Mouse (Mus musculus): ENCODE data around the gene Ndst4. TPM values are rescaled to one million over a fixed set of nuclear protein-coding genes. Genes with fewer than 3 reads are reported as not detected.

Ndst4 gene
- polyA plus RNA-seq, 1 experiment = not detected

DNA sequence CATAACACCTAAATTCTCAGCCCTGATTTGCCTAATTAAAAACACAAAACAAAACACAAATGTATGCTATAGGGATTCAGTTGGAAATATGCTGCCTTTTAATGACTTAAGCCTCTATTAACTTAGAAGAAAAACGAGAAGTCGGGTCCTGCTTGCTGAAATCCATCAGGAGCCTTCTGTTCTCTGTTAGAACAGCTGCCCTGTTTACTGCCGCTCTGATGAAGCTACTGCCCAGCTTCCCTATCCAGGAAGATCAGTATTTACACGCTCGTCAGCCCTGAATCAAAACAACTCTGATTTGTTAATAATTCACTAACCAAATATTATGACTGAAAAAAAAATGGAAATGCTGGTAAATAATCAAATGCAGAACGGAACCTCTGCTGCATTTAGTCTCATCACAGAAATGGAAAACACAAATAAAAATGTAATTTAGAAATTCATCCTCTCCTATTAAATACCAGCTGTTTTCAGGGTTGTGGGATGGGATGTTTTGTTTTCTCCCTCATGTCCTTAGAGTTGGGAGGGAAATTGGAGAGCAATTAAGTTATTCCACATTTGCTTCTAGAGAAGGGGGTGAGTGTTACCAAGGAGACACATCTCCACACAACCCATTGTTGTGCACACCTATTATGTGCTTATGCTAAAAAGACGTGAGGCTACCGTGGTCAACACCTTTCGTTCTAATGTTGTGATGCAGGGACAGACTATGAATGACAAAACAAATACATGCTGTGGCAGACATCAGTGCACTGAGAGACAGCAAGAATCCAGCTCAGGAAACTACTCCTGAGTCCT lies 270.3 kb downstream of the Ndst4 start:
- TF ChIP-seq EP300 (IDR thresholded peaks at IDR 0.05; ENCODE audit: insufficient read depth, low read depth, low read length) = no peak
- TF ChIP-seq CTCF (IDR thresholded peaks at IDR 0.05; ENCODE audit: low read depth, low read length) = no peak
- TF ChIP-seq POLR2A (IDR thresholded peaks at IDR 0.05; ENCODE audit: insufficient read depth, low read length) = no peak
- Histone ChIP-seq H3K4me1 (ENCODE audit: control insufficient read depth, insufficient read depth, low read length) (no peaks in the 10 kb centered on the region), H3K4me3 (ENCODE audit: low read depth, low read length) (no peak overlapping the region), H3K27me3 (ENCODE audit: control insufficient read depth, insufficient read depth, low read length, poor library complexity, severe bottlenecking) (no peaks in the 10 kb centered on the region), H3K36me3 (ENCODE audit: control insufficient read depth, insufficient read depth, low read length, poor library complexity, severe bottlenecking) (no peaks in the 10 kb centered on the region), H3K9ac (ENCODE audit: low read depth, poor library complexity, severe bottlenecking) (no peak overlapping the region), H3K9me3 (replicated peaks; ENCODE audit: control insufficient read depth, insufficient read depth, low read length, poor library complexity, severe bottlenecking) (no peaks in the 10 kb centered on the region), H3K27ac (ENCODE audit: insufficient read depth, low read length) (no peak overlapping the region)

DNA sequence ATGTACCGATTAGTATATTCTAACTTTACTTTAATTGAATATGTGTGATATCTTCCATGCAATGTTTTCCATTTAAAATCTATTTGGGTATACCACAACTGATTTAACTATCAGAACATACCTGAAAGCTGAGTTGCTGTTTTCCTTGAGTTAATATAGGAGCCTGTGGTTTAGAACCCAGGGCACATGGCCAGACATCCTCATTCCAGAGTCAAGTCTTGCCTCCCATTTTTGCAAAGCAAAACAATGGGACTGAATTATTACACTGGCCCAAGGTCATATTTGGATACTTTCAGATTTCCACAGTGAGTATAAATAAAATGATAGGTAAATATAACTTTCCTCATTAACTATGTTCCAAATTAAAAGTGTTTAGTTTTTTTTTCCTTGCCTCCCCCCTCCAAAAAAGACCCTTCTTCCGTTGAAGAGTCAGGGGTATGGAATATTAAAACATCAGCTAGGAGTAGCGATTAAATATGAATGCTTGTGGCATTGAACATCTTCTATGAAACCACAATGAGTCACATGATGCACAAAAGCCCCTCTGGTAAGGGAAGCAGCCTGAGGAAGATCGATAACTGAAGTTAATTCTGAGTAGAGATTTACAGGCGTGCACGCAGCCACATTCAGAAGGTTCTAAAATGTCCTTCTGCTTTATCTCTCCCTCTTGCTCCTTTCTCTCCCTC lies 271.5 kb downstream of the Ndst4 start:
- H3K36me3 ChIP-seq (ENCODE audit: control insufficient read depth, insufficient read depth, low read length, poor library complexity, severe bottlenecking) = no peaks in the 10 kb centered on the region
- no peaks in the 10 kb centered on the region for H3K4me1 ChIP-seq (ENCODE audit: control insufficient read depth, insufficient read depth, low read length)
- TF ChIP-seq EP300 (IDR thresholded peaks at IDR 0.05; ENCODE audit: insufficient read depth, low read depth, low read length) = no peak
- no peak for TF ChIP-seq POLR2A (IDR thresholded peaks at IDR 0.05; ENCODE audit: insufficient read depth, low read length)
- TF ChIP-seq CTCF (IDR thresholded peaks at IDR 0.05; ENCODE audit: low read depth, low read length) = no peak
- H3K4me3 ChIP-seq (ENCODE audit: low read depth, low read length) = no peak overlapping the region
- H3K27me3 ChIP-seq (ENCODE audit: control insufficient read depth, insufficient read depth, low read length, poor library complexity, severe bottlenecking) = no peaks in the 10 kb centered on the region
- H3K9me3 ChIP-seq (replicated peaks; ENCODE audit: control insufficient read depth, insufficient read depth, low read length, poor library complexity, severe bottlenecking) = no peaks in the 10 kb centered on the region
- no peak overlapping the region for H3K9ac ChIP-seq (ENCODE audit: low read depth, poor library complexity, severe bottlenecking)
- no peak overlapping the region for H3K27ac ChIP-seq (ENCODE audit: insufficient read depth, low read length)

DNA sequence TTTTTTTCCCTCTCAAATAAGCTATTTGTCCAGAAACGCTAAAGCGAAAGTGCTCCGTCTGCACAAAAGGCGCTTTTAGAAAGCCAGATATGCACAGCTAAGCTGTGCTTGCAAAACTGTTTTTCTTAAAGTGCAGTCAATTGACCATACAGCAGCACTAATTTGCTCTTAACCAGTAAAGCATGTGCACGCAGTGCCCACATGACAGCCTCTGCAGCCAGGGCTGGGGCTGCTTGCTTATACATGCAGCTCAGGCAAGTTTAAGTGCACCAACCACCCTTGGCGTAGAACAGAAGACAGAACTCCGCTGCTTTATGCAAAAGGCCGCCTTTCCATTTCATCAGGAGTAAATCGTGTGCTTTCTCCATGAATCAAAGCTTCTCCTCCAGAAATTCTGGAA lies 275.0 kb downstream of the Ndst4 start:
- Histone ChIP-seq H3K9ac (ENCODE audit: low read depth, poor library complexity, severe bottlenecking) (no peak overlapping the region), H3K4me1 (ENCODE audit: control insufficient read depth, insufficient read depth, low read length) (no peaks in the 10 kb centered on the region), H3K9me3 (replicated peaks; ENCODE audit: control insufficient read depth, insufficient read depth, low read length, poor library complexity, severe bottlenecking) (no peaks in the 10 kb centered on the region), H3K4me3 (ENCODE audit: low read depth, low read length) (no peak overlapping the region), H3K27ac (ENCODE audit: insufficient read depth, low read length) (no peak overlapping the region), H3K27me3 (ENCODE audit: control insufficient read depth, insufficient read depth, low read length, poor library complexity, severe bottlenecking) (no peaks in the 10 kb centered on the region), H3K36me3 (ENCODE audit: control insufficient read depth, insufficient read depth, low read length, poor library complexity, severe bottlenecking) (no peaks in the 10 kb centered on the region)
- TF ChIP-seq EP300 (IDR thresholded peaks at IDR 0.05; ENCODE audit: insufficient read depth, low read depth, low read length) = no peak
- TF ChIP-seq POLR2A (IDR thresholded peaks at IDR 0.05; ENCODE audit: insufficient read depth, low read length) = no peak
- TF ChIP-seq CTCF (IDR thresholded peaks at IDR 0.05; ENCODE audit: low read depth, low read length) = no peak

DNA sequence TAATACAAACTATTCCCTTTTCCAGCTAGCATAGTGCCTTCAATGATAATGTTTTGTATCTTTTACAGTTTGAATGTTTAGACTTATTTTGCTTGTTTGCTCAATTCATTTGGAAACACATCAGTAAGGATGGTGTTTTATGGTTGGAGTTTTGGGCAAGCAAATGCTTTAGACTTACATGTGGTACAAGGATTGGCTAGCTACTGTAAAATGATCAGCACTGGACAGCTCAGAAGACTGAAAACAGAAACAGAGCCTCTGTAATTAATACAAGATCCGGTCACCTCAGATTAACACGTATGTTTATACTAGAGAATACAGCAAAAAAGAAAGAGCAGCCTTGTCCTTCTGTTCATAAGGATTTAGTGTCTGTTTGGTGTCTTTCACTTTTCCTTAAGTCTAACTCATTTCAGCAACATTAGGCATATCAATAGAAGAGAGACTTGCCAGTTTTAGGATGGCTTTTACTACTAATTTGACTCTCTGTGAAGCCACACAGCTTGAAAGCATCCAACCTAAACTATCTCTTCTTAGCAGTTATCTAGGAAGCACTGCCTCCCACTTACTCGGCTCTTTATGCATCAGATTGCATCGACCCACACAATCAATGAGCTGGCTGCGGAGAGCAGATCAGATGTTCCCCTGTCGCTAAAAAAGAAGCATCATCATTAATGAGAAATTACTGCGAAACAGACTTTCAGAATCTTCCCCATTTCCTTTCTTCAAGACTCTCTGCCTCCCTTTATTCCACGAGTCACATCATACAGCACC lies 279.8 kb downstream of the Ndst4 start:
- no peak for TF ChIP-seq CTCF (IDR thresholded peaks at IDR 0.05; ENCODE audit: low read depth, low read length)
- TF ChIP-seq EP300 (IDR thresholded peaks at IDR 0.05; ENCODE audit: insufficient read depth, low read depth, low read length) = no peak
- TF ChIP-seq POLR2A (IDR thresholded peaks at IDR 0.05; ENCODE audit: insufficient read depth, low read length) = no peak
- Histone ChIP-seq H3K9me3 (replicated peaks; ENCODE audit: control insufficient read depth, insufficient read depth, low read length, poor library complexity, severe bottlenecking) (no peaks in the 10 kb centered on the region), H3K27ac (ENCODE audit: insufficient read depth, low read length) (no peak overlapping the region), H3K27me3 (ENCODE audit: control insufficient read depth, insufficient read depth, low read length, poor library complexity, severe bottlenecking) (no peaks in the 10 kb centered on the region), H3K4me1 (ENCODE audit: control insufficient read depth, insufficient read depth, low read length) (no peaks in the 10 kb centered on the region), H3K36me3 (ENCODE audit: control insufficient read depth, insufficient read depth, low read length, poor library complexity, severe bottlenecking) (no peaks in the 10 kb centered on the region), H3K9ac (ENCODE audit: low read depth, poor library complexity, severe bottlenecking) (no peak overlapping the region), H3K4me3 (ENCODE audit: low read depth, low read length) (no peak overlapping the region)

DNA sequence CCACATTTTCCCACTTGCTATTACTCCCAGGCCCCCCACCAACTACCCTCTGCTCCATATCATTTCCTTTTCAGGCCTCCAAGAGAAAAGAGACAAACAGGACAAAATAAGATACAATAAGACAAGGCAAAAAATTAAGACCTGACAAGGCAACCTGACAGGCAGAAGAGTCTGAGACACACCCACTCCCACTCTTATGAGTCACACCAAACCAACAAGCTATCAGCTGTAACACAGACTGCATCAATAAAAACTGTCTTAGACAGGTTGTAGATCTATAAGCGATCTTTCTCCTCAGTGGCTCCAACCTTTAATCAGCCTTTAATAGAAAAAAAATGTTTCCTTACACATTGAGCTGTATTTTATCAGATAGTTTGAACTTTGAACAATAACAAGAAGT lies 280.7 kb downstream of the Ndst4 start:
- Histone ChIP-seq H3K27me3 (ENCODE audit: control insufficient read depth, insufficient read depth, low read length, poor library complexity, severe bottlenecking) (no peaks in the 10 kb centered on the region), H3K4me1 (ENCODE audit: control insufficient read depth, insufficient read depth, low read length) (no peaks in the 10 kb centered on the region), H3K9me3 (replicated peaks; ENCODE audit: control insufficient read depth, insufficient read depth, low read length, poor library complexity, severe bottlenecking) (no peaks in the 10 kb centered on the region), H3K27ac (ENCODE audit: insufficient read depth, low read length) (no peak overlapping the region), H3K4me3 (ENCODE audit: low read depth, low read length) (no peak overlapping the region), H3K36me3 (ENCODE audit: control insufficient read depth, insufficient read depth, low read length, poor library complexity, severe bottlenecking) (no peaks in the 10 kb centered on the region), H3K9ac (ENCODE audit: low read depth, poor library complexity, severe bottlenecking) (no peak overlapping the region)
- TF ChIP-seq POLR2A (IDR thresholded peaks at IDR 0.05; ENCODE audit: insufficient read depth, low read length) (no peak), CTCF (IDR thresholded peaks at IDR 0.05; ENCODE audit: low read depth, low read length) (no peak), EP300 (IDR thresholded peaks at IDR 0.05; ENCODE audit: insufficient read depth, low read depth, low read length) (no peak)
